Mouse (Mus musculus): ENCODE measurements around the gene Krt10. TPM values are rescaled to one million over a fixed set of nuclear protein-coding genes. Genes with fewer than 3 reads are reported as not detected.

The Krt10 gene
- polyA plus RNA-seq, 1 experiment from 2014 or later, result 26.2 TPM

- Histone ChIP-seq H3K4me1 (replicated peaks; ENCODE audit: control insufficient read depth, insufficient read depth, low read length) (no peaks in the 10 kb centered on the region), H3K4me3 (ENCODE audit: low read depth, low read length) (no peak overlapping the region), H3K27ac (ENCODE audit: low read depth) (no peak overlapping the region), H3K4me2 (ENCODE audit: low read length) (no peak overlapping the region), H3K27me3 (replicated peaks; ENCODE audit: control insufficient read depth, insufficient read depth, low read length) (no peaks in the 10 kb centered on the region), H3K9me3 (ENCODE audit: control insufficient read depth, low read length) (no peaks in the 10 kb centered on the region), H3K36me3 (ENCODE audit: control insufficient read depth, insufficient read depth, low read length) (no peaks in the 10 kb centered on the region), H3K9ac (ENCODE audit: low read length) (no peak overlapping the region)
- no peak for ATAC-seq (replicated peaks; ENCODE audit: low FRiP score, low TSS enrichment, low read depth)
- DNase-seq (ENCODE audit: low spot score), result peak; percentile 55
- WGBS, result 23% methylated on average over 9 of the region's 9 CpGs
Observed at GRCm38 (mm10) chr11:99364412-99364811, 24.8 kb downstream of the Krt10 start.

DNA sequence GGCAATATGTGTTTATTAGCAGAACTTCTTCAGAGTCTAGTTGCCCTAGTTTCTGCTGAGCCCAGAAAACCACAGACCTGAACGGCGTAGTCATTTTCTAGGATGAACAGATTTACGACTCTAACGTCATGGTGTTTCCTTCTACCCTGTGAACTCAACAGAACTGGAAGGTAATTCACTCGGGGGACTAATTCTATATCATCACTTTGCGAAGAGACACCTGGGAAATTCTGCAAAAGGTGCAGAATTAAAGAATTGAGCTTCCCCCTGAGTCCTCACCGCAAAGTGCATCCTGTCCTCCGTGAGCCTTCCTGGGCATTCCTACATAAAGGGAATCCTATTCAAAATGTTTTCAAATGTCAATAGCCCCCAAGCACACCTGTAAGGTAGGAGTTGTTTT is 27.7 kb downstream of the Krt10 start:
- H3K36me3 ChIP-seq (ENCODE audit: control insufficient read depth, insufficient read depth, low read length), result no peaks in the 10 kb centered on the region
- no peak overlapping the region for H3K4me2 ChIP-seq (ENCODE audit: low read length)
- H3K27me3 ChIP-seq (replicated peaks; ENCODE audit: control insufficient read depth, insufficient read depth, low read length), result no peaks in the 10 kb centered on the region
- H3K9me3 ChIP-seq (ENCODE audit: control insufficient read depth, low read length), result no peaks in the 10 kb centered on the region
- H3K27ac ChIP-seq (ENCODE audit: low read depth), result no peak overlapping the region
- ATAC-seq (replicated peaks; ENCODE audit: low FRiP score, low TSS enrichment, low read depth) (no peak), DNase-seq (ENCODE audit: low spot score) (no peak)
- H3K4me1 ChIP-seq (replicated peaks; ENCODE audit: control insufficient read depth, insufficient read depth, low read length), result no peaks in the 10 kb centered on the region
- H3K9ac ChIP-seq (ENCODE audit: low read length), result no peak overlapping the region
- 81% methylated on average over 8 of the region's 8 CpGs for WGBS
- H3K4me3 ChIP-seq (ENCODE audit: low read depth, low read length), result no peak overlapping the region

GRCm38 (mm10) chr11:99351004-99351403 is 38.2 kb downstream of the Krt10 start, which contains the start of gene Krt27:
Gene Krt27 (minus strand): TSS chr11:99351104.
- no peak within 1 kb of the TSS for H3K9ac ChIP-seq (ENCODE audit: low read length)
- no peak for ATAC-seq (replicated peaks; ENCODE audit: low FRiP score, low TSS enrichment, low read depth)
- no peaks in the 10 kb centered on the region for H3K27me3 ChIP-seq (replicated peaks; ENCODE audit: control insufficient read depth, insufficient read depth, low read length)
- no peak for DNase-seq (ENCODE audit: low spot score)
- no peak within 1 kb of the TSS for H3K4me2 ChIP-seq (ENCODE audit: low read length)
- no peaks in the 10 kb centered on the region for H3K9me3 ChIP-seq (ENCODE audit: control insufficient read depth, low read length)
- WGBS, result 66% methylated on average over 12 of the region's 12 CpGs
- H3K4me3 ChIP-seq (ENCODE audit: low read depth, low read length), result no peak within 1 kb of the TSS
- no peaks in the 10 kb centered on the region for H3K4me1 ChIP-seq (replicated peaks; ENCODE audit: control insufficient read depth, insufficient read depth, low read length)
- no peaks in the 10 kb centered on the region for H3K36me3 ChIP-seq (ENCODE audit: control insufficient read depth, insufficient read depth, low read length)
- no peak within 1 kb of the TSS for H3K27ac ChIP-seq (ENCODE audit: low read depth)

DNA sequence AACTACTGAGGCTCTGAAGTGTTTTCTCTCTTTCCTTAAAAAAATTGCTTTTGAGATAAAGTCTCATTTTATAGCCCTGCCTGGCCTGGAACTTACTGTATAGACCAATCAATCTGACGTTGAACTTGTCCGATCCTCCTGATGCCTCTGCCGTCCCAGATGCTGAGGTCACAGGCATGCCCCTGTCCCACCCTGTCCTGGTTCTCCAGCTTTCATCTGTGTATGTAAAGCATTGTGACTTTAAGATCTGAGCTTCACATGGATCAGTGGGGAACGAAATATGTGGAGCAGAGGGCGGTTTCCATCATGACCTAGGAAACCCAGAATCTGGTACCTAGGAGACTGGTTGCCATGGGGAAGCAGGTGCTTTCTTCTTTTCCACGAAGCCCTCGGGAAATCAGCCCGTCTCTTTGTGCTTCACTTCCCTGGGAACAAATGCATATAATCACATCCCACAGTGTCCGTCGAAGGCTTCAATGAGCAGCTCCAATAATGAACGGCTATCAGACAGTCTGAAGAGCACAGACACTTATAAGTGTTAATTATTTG is 49.8 kb downstream of the Krt10 start:
- Histone ChIP-seq H3K4me3 (ENCODE audit: low read depth, low read length) (no peak overlapping the region), H3K9ac (ENCODE audit: low read length) (no peak overlapping the region), H3K27me3 (replicated peaks; ENCODE audit: control insufficient read depth, insufficient read depth, low read length) (no peaks in the 10 kb centered on the region), H3K36me3 (ENCODE audit: control insufficient read depth, insufficient read depth, low read length) (no peaks in the 10 kb centered on the region), H3K4me2 (ENCODE audit: low read length) (no peak overlapping the region), H3K4me1 (replicated peaks; ENCODE audit: control insufficient read depth, insufficient read depth, low read length) (no peaks in the 10 kb centered on the region), H3K27ac (ENCODE audit: low read depth) (no peak overlapping the region), H3K9me3 (ENCODE audit: control insufficient read depth, low read length) (no peaks in the 10 kb centered on the region)
- no peak for ATAC-seq (replicated peaks; ENCODE audit: low FRiP score, low TSS enrichment, low read depth)
- 81% methylated on average over 11 of the region's 11 CpGs for whole genome bisulfite sequencing
- no peak for DNase-seq (ENCODE audit: low spot score)

GRCm38 (mm10) chr11:99337866-99338265 is 51.3 kb downstream of the Krt10 start, which contains the start of gene Krt26:
Gene Krt26 (minus strand): TSS chr11:99337966.
- H3K36me3 ChIP-seq (ENCODE audit: control insufficient read depth, insufficient read depth, low read length), result no peaks in the 10 kb centered on the region
- H3K27ac ChIP-seq (ENCODE audit: low read depth), result no peak within 1 kb of the TSS
- H3K4me3 ChIP-seq (ENCODE audit: low read depth, low read length), result no peak within 1 kb of the TSS
- H3K9me3 ChIP-seq (ENCODE audit: control insufficient read depth, low read length), result no peaks in the 10 kb centered on the region
- H3K4me1 ChIP-seq (replicated peaks; ENCODE audit: control insufficient read depth, insufficient read depth, low read length), result no peaks in the 10 kb centered on the region
- no peak within 1 kb of the TSS for H3K4me2 ChIP-seq (ENCODE audit: low read length)
- DNase-seq (ENCODE audit: low spot score) (no peak), ATAC-seq (replicated peaks; ENCODE audit: low FRiP score, low TSS enrichment, low read depth) (no peak)
- no peaks in the 10 kb centered on the region for H3K27me3 ChIP-seq (replicated peaks; ENCODE audit: control insufficient read depth, insufficient read depth, low read length)
- 94% methylated on average over 11 of the region's 11 CpGs for WGBS
- H3K9ac ChIP-seq (ENCODE audit: low read length), result no peak within 1 kb of the TSS

Other genes with a start within 250 kb of the Krt10 start
- gene Ccr7, start 234.3 kb downstream of the Krt10 start, polyA plus RNA-seq (2014; fragmentation: Nextera tagmentation; extraction: Ambion mirVana), result 0.35 and 0.61 TPM in 2 replicates
- gene Smarce1, start 158.3 kb downstream of the Krt10 start, polyA plus RNA-seq (2014; fragmentation: Nextera tagmentation; extraction: Ambion mirVana), result 148 and 150 TPM in 2 replicates
- gene Krt222, start 145.3 kb downstream of the Krt10 start, polyA plus RNA-seq (2014; fragmentation: Nextera tagmentation; extraction: Ambion mirVana), result 0.30 and 0.41 TPM in 2 replicates
- not detected in 2 replicates for gene Krt24, start 104.1 kb downstream of the Krt10 start, polyA plus RNA-seq (2014; fragmentation: Nextera tagmentation; extraction: Ambion mirVana)
- gene Krt25, start 66.4 kb downstream of the Krt10 start, polyA plus RNA-seq (2014; fragmentation: Nextera tagmentation; extraction: Ambion mirVana), result 0.15 TPM in 1 of 2 replicates, not detected in the other
- 0.04 and 0.16 TPM in 2 replicates for gene Krt26, start 51.4 kb downstream of the Krt10 start, polyA plus RNA-seq (2014; fragmentation: Nextera tagmentation; extraction: Ambion mirVana)
- gene Krt27, start 38.3 kb downstream of the Krt10 start, polyA plus RNA-seq (2014; fragmentation: Nextera tagmentation; extraction: Ambion mirVana), result not detected in 2 replicates
- gene Krt28, start 14.5 kb downstream of the Krt10 start, polyA plus RNA-seq (2014; fragmentation: Nextera tagmentation; extraction: Ambion mirVana), result not detected in 2 replicates
- not detected in 2 replicates for gene Krt12, start 32.9 kb upstream of the Krt10 start, polyA plus RNA-seq (2014; fragmentation: Nextera tagmentation; extraction: Ambion mirVana)
- 16.5 and 17.1 TPM in 2 replicates for gene Krt20, start 48.8 kb upstream of the Krt10 start, polyA plus RNA-seq (2014; fragmentation: Nextera tagmentation; extraction: Ambion mirVana)
- 6.0 and 9.2 TPM in 2 replicates for gene Krt23, start 103.8 kb upstream of the Krt10 start, polyA plus RNA-seq (2014; fragmentation: Nextera tagmentation; extraction: Ambion mirVana)
- not detected in 2 replicates for gene Krt39, start 132.0 kb upstream of the Krt10 start, polyA plus RNA-seq (2014; fragmentation: Nextera tagmentation; extraction: Ambion mirVana)
- gene Krt40, start 153.8 kb upstream of the Krt10 start, polyA plus RNA-seq (2014; fragmentation: Nextera tagmentation; extraction: Ambion mirVana), result not detected in 2 replicates
- gene Krtap3-3, start 161.5 kb upstream of the Krt10 start, polyA plus RNA-seq (2014; fragmentation: Nextera tagmentation; extraction: Ambion mirVana), result not detected in 2 replicates
- not detected in 2 replicates for gene Krtap3-2, start 167.5 kb upstream of the Krt10 start, polyA plus RNA-seq (2014; fragmentation: Nextera tagmentation; extraction: Ambion mirVana)
- not detected in 2 replicates for gene Gm11939, start 170.1 kb upstream of the Krt10 start, polyA plus RNA-seq (2014; fragmentation: Nextera tagmentation; extraction: Ambion mirVana)
- not detected in 2 replicates for gene Krtap3-1, start 177.3 kb upstream of the Krt10 start, polyA plus RNA-seq (2014; fragmentation: Nextera tagmentation; extraction: Ambion mirVana)
- not detected in 2 replicates for gene Krtap1-5, start 191.7 kb upstream of the Krt10 start, polyA plus RNA-seq (2014; fragmentation: Nextera tagmentation; extraction: Ambion mirVana)
- not detected in 2 replicates for gene Krtap1-4, start 194.3 kb upstream of the Krt10 start, polyA plus RNA-seq (2014; fragmentation: Nextera tagmentation; extraction: Ambion mirVana)
- not detected in 2 replicates for gene Krtap1-3, start 202.0 kb upstream of the Krt10 start, polyA plus RNA-seq (2014; fragmentation: Nextera tagmentation; extraction: Ambion mirVana)
- not detected in 2 replicates for gene Krtap9-3, start 208.7 kb upstream of the Krt10 start, polyA plus RNA-seq (2014; fragmentation: Nextera tagmentation; extraction: Ambion mirVana)
- gene Gm11938, start 213.9 kb upstream of the Krt10 start, polyA plus RNA-seq (2014; fragmentation: Nextera tagmentation; extraction: Ambion mirVana), result not detected in 2 replicates
- gene Gm11937, start 220.8 kb upstream of the Krt10 start, polyA plus RNA-seq (2014; fragmentation: Nextera tagmentation; extraction: Ambion mirVana), result not detected in 2 replicates
- gene Krtap2-4, start 225.5 kb upstream of the Krt10 start, polyA plus RNA-seq (2014; fragmentation: Nextera tagmentation; extraction: Ambion mirVana), result not detected in 2 replicates
- not detected in 2 replicates for gene Gm11562, start 231.1 kb upstream of the Krt10 start, polyA plus RNA-seq (2014; fragmentation: Nextera tagmentation; extraction: Ambion mirVana)
- not detected in 2 replicates for gene Krtap4-1, start 238.9 kb upstream of the Krt10 start, polyA plus RNA-seq (2014; fragmentation: Nextera tagmentation; extraction: Ambion mirVana)
- gene Krtap4-2, start 245.7 kb upstream of the Krt10 start, polyA plus RNA-seq (2014; fragmentation: Nextera tagmentation; extraction: Ambion mirVana), result not detected in 2 replicates

All from intestine, embryonic 14.5 days (tissue).